Mouse (Mus musculus) CH12.LX (cell line): Measurements from ENCODE around the gene Fmc1. TPM values are rescaled to one million over a fixed set of nuclear protein-coding genes. Genes with fewer than 3 reads are reported as not detected.

Source experiments
- DNase-seq: peaks from one replicate; pipeline ENCODE4 v3.0.0-alpha.2; 2013; ENCODE audit errors: extremely low read depth
- H3K27ac ChIP-seq: 2 replicates; pipeline ENCODE4 v1.5.1; 2012; ENCODE audit warnings: low read depth, mild to moderate bottlenecking, control low read depth, moderate library complexity; ENCODE audit not compliant: insufficient read depth
- H3K27me3 ChIP-seq: replicated peaks from 2 replicates; pipeline ENCODE3; 2012; ENCODE audit warnings: inconsistent platforms
- H3K36me3 ChIP-seq, 2 experiments: replicated peaks in 1 of 2; 2 replicates each; pipeline versions ENCODE3 to v1.6.1; 2012; ENCODE audit warnings: inconsistent platforms in 1 of 2, low read length in 1 of 2, mild to moderate bottlenecking in 1 of 2, mixed read lengths in 1 of 2, moderate library complexity in 1 of 2; ENCODE audit not compliant: control insufficient read depth in 1 of 2, insufficient read depth in 1 of 2
- H3K4me1 ChIP-seq, 2 experiments: 2 replicates each; pipeline ENCODE4 v1.6.1; 2012; ENCODE audit warnings: inconsistent platforms in 1 of 2, moderate library complexity in 1 of 2; ENCODE audit not compliant: insufficient read depth in 2 of 2, control insufficient read depth in 1 of 2
- H3K4me2 ChIP-seq: 2 replicates; pipeline ENCODE4 v1.6.1; 2012; ENCODE audit warnings: low read depth, mild to moderate bottlenecking, control low read depth; ENCODE audit not compliant: poor library complexity, insufficient read depth, severe bottlenecking
- H3K4me3 ChIP-seq, 3 experiments: fragments of 150-350 bp in 1 of 3; sonication (generic) in 1 of 3; replicated peaks in 1 of 3; 2 replicates each; pipeline versions ENCODE3 to v1.5.1; 2011 to 2012; ENCODE audit warnings: low read depth in 2 of 3, low read length in 2 of 3, mild to moderate bottlenecking in 2 of 3, moderate library complexity in 2 of 3, control low read depth in 1 of 3, improper control_type of control experiment in 1 of 3, inconsistent platforms in 1 of 3, mixed read lengths in 1 of 3; ENCODE audit not compliant: poor library complexity in 1 of 3
- H3K79me2 ChIP-seq: replicated peaks from 2 replicates; pipeline ENCODE4 v1.6.1; 2012; ENCODE audit warnings: mild to moderate bottlenecking, moderate library complexity; ENCODE audit not compliant: control insufficient read depth, poor library complexity, insufficient read depth, severe bottlenecking; ENCODE audit errors: extremely low read depth
- H3K9ac ChIP-seq: 2 replicates; pipeline ENCODE4 v1.6.1; 2012; ENCODE audit warnings: low read depth, mild to moderate bottlenecking, control low read depth, moderate library complexity; ENCODE audit not compliant: insufficient read depth
- H3K9me3 ChIP-seq: replicated peaks from 2 replicates; pipeline ENCODE3; 2012; ENCODE audit warnings: low read length, inconsistent platforms, mixed read lengths
- CHD1 ChIP-seq: IDR thresholded peaks from 2 replicates; pipeline ENCODE4 v1.6.1; 2012; ENCODE audit warnings: low read depth, low read length, improper control_type of control experiment, inconsistent platforms
- CHD2 ChIP-seq: IDR thresholded peaks from 2 replicates; pipeline ENCODE4 v1.6.1; 2011; ENCODE audit warnings: low read length, improper control_type of control experiment
- CTCF ChIP-seq, 2 experiments: IDR thresholded peaks in 1 of 2; conservative IDR thresholded peaks in 1 of 2; 2 replicates each; pipeline ENCODE4 v1.5.1; 2011 to 2012; ENCODE audit warnings: low read depth in 2 of 2, low read length in 2 of 2, improper control_type of control experiment in 1 of 2, inconsistent platforms in 1 of 2, mild to moderate bottlenecking in 1 of 2, moderate library complexity in 1 of 2
- ELF1 ChIP-seq: IDR thresholded peaks from 2 replicates; pipeline ENCODE4 v1.6.1; 2014; ENCODE audit warnings: low read depth, mild to moderate bottlenecking, inconsistent platforms, low read length, improper control_type of control experiment
- EP300 ChIP-seq: IDR thresholded peaks from 2 replicates; pipeline ENCODE4 v1.6.1; 2011; ENCODE audit warnings: low read length, improper control_type of control experiment
- GABPA ChIP-seq: IDR thresholded peaks from 2 replicates; pipeline ENCODE4 v1.6.1; 2012; ENCODE audit warnings: low read depth, low read length, improper control_type of control experiment, inconsistent platforms; ENCODE audit not compliant: insufficient replicate concordance
- HCFC1 ChIP-seq: IDR thresholded peaks from 2 replicates; pipeline ENCODE4 v1.6.1; 2012; ENCODE audit warnings: low read depth, mild to moderate bottlenecking, inconsistent platforms, low read length, improper control_type of control experiment
- JUN ChIP-seq: IDR thresholded peaks from 2 replicates; pipeline ENCODE4 v1.6.1; 2011; ENCODE audit warnings: low read depth, mild to moderate bottlenecking, low read length, improper control_type of control experiment, moderate library complexity; ENCODE audit not compliant: insufficient read depth
- KAT2A ChIP-seq: IDR thresholded peaks from 2 replicates; pipeline ENCODE4 v1.6.1; 2012; ENCODE audit warnings: low read length, improper control_type of control experiment, inconsistent platforms; ENCODE audit not compliant: insufficient replicate concordance
- MAX ChIP-seq: IDR thresholded peaks from 2 replicates; pipeline ENCODE4 v1.6.1; 2011; ENCODE audit warnings: low read length, improper control_type of control experiment
- MEF2A ChIP-seq: IDR thresholded peaks from 2 replicates; pipeline ENCODE4 v1.6.1; 2014; ENCODE audit warnings: low read depth, mild to moderate bottlenecking, inconsistent platforms, low read length, improper control_type of control experiment, borderline replicate concordance
- MXI1 ChIP-seq: IDR thresholded peaks from 2 replicates; pipeline ENCODE4 v1.6.1; 2011; ENCODE audit warnings: mild to moderate bottlenecking, low read depth, low read length, improper control_type of control experiment
- NELFE ChIP-seq: IDR thresholded peaks from 2 replicates; pipeline ENCODE4 v1.6.1; 2011; ENCODE audit warnings: low read depth, low read length, improper control_type of control experiment
- POLR2A ChIP-seq: IDR thresholded peaks from 2 replicates; pipeline ENCODE4 v1.6.1; 2011; ENCODE audit warnings: low read depth, mild to moderate bottlenecking, improper control_type of control experiment, low read length
- POLR2AphosphoS2 ChIP-seq: IDR thresholded peaks from 2 replicates; pipeline ENCODE4 v1.6.1; 2011; ENCODE audit warnings: low read depth, low read length, improper control_type of control experiment
- RAD21 ChIP-seq: IDR thresholded peaks from 2 replicates; pipeline ENCODE4 v1.6.1; 2011; ENCODE audit warnings: low read depth, mild to moderate bottlenecking, low read length, improper control_type of control experiment, moderate library complexity
- RCOR1 ChIP-seq: conservative IDR thresholded peaks from 2 replicates; pipeline ENCODE4 v1.6.1; 2012; ENCODE audit warnings: low read depth, mild to moderate bottlenecking, inconsistent platforms, low read length, improper control_type of control experiment
- SMC3 ChIP-seq: IDR thresholded peaks from 2 replicates; pipeline ENCODE4 v1.6.1; 2011; ENCODE audit warnings: low read depth, low read length, improper control_type of control experiment
- TBP ChIP-seq: conservative IDR thresholded peaks from 2 replicates; pipeline ENCODE4 v1.6.1; 2011; ENCODE audit warnings: low read depth, low read length, improper control_type of control experiment
- UBTF ChIP-seq: IDR thresholded peaks from 2 replicates; pipeline ENCODE4 v1.6.1; 2012; ENCODE audit warnings: low read depth, mild to moderate bottlenecking, inconsistent platforms, low read length, improper control_type of control experiment, moderate library complexity
- USF1 ChIP-seq: IDR thresholded peaks from 2 replicates; pipeline ENCODE4 v1.6.1; 2014; ENCODE audit warnings: low read depth, mild to moderate bottlenecking, inconsistent platforms, low read length, improper control_type of control experiment
- USF2 ChIP-seq: conservative IDR thresholded peaks from 2 replicates; pipeline ENCODE4 v1.6.1; 2011; ENCODE audit warnings: low read depth, low read length, improper control_type of control experiment
- dilution Hi-C: fragments of 300-500 bp; cut with MboI; formaldehyde crosslinking; loops from 2 replicates; pipeline ENCODE4 v1.14.3; 2020; ENCODE audit warnings: low sequenced_read_pairs; ENCODE audit not compliant: extremely low pct_unique_long_range_greater_than_20kb, extremely low pct_ligation_motif_present
- in situ Hi-C: fragments of 300-500 bp; cut with MboI; formaldehyde crosslinking; loops from 3 replicates; pipeline ENCODE4 v1.14.3; 2019; ENCODE audit warnings: low sequenced_read_pairs, low pct_ligation_motif_present, low pct_unique_long_range_greater_than_20kb, mixed read lengths
- polyA plus RNA-seq: library from polyadenylated mRNA; unstranded; fragments of >175 nt; gene quantifications from 2 replicates; pipeline ENCODE4 v1.2.1, GENCODE M21; 2012; ENCODE audit warnings: low read depth; ENCODE audit not compliant: insufficient read length
- total RNA-seq, 2 experiments: library from RNA; depleted of rRNA; stranded (reverse); fragments of 300-350 nt in 1 of 2; fragments of >200 nt in 1 of 2; gene quantifications; 2 replicates each; pipeline ENCODE4 v1.2.3; 2012 to 2014

Gene Fmc1
- total and polyA plus RNA-seq, 3 experiments, result 30.4 to 78.2 (median 47.3) TPM

- DNase-seq, result no peak
- H3K4me1 ChIP-seq, result peaks cover 0 to 4% of the 10 kb centered on the region in 2 experiments; a peak in 1 of 4 replicates
- H3K4me3 ChIP-seq, result no peak overlapping the region
- TF ChIP-seq MEF2A (no peak), GABPA (no peak), CTCF (conservative IDR thresholded peaks at IDR 0.05 in 1 of 2, IDR thresholded peaks at IDR 0.05 in 1 of 2; ENCODE audit: low read depth in 2 of 2, low read length in 2 of 2) (no peak; a peak in 1 of 4 replicates), NELFE (no peak)
- TF ChIP-seq, all 38 proteins: peak for 0
- peaks cover 0 to 10% of the 10 kb centered on the region in 2 experiments for H3K36me3 ChIP-seq
- no peak overlapping the region for H3K27ac ChIP-seq
- dilution Hi-C loops (no loop called here), in situ Hi-C loops (no loop called here)
- no peak overlapping the region for H3K4me2 ChIP-seq
- no peaks in the 10 kb centered on the region for H3K79me2 ChIP-seq
- H3K9ac ChIP-seq, result no peak overlapping the region
- no peaks in the 10 kb centered on the region for H3K9me3 ChIP-seq
- H3K27me3 ChIP-seq, result no peaks in the 10 kb centered on the region
These were observed 21.2 kb upstream of the Fmc1 start for GRCm38 (mm10) chr6:38512096-38512495.

DNA sequence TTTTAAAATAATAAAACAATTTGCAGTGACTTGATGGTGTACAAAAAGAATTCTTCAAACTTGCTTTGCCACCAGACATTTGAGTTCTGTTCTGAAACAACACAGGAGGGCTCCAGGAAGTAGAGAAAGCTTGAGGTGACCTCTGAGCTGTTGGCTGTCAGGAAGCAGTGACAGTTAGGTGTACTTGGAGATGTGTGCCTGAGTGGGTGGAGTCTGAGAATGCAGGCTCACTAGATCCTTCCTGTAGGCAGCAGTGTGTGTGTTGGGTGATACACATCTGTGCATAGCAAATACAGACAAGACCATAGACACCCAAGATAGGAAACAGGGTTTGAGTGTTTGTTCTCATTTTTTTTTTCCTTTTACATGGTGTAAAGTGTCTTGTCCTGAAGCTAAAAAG is 20.5 kb upstream of the Fmc1 start:
- Histone ChIP-seq H3K4me1 (peaks cover 0 to 4% of the 10 kb centered on the region in 2 experiments; a peak in 1 of 4 replicates), H3K4me3 (no peak overlapping the region), H3K27me3 (no peaks in the 10 kb centered on the region), H3K9me3 (no peaks in the 10 kb centered on the region), H3K36me3 (peaks cover 0 to 11% of the 10 kb centered on the region in 2 experiments), H3K9ac (no peak overlapping the region), H3K4me2 (no peak overlapping the region), H3K27ac (no peak overlapping the region), H3K79me2 (no peaks in the 10 kb centered on the region)
- in situ Hi-C loops (no loop called here), dilution Hi-C loops (no loop called here)
- TF ChIP-seq ELF1 (no peak), CHD1 (no peak), CHD2 (no peak), TBP (no peak), KAT2A (no peak), MXI1 (no peak), POLR2A (no peak)
- DNase-seq, result peak; percentile 6

GRCm38 (mm10) chr6:38515201-38515600 is 18.1 kb upstream of the Fmc1 start:
- no peaks in the 10 kb centered on the region for H3K79me2 ChIP-seq
- no peak overlapping the region for H3K27ac ChIP-seq
- H3K4me2 ChIP-seq, result no peak overlapping the region
- no peaks in the 10 kb centered on the region for H3K27me3 ChIP-seq
- H3K9me3 ChIP-seq, result no peaks in the 10 kb centered on the region
- TF ChIP-seq GABPA, result no peak
- no peak for TF ChIP-seq POLR2AphosphoS2
- TF ChIP-seq RAD21, result no peak
- TF ChIP-seq TBP, result no peak
- TF ChIP-seq UBTF, result no peak
- TF ChIP-seq USF2, result no peak
- TF ChIP-seq RCOR1, result no peak
- no peak for TF ChIP-seq JUN
- no peak for TF ChIP-seq POLR2A
- TF ChIP-seq ELF1, result no peak
- TF ChIP-seq HCFC1, result no peak
- no peak for TF ChIP-seq MAX
- no peak for TF ChIP-seq MXI1
- TF ChIP-seq USF1, result no peak
- TF ChIP-seq EP300, result no peak
- TF ChIP-seq SMC3, result no peak
- peaks cover 0 to 4% of the 10 kb centered on the region in 2 experiments; a peak in 1 of 4 replicates for H3K4me1 ChIP-seq
- H3K9ac ChIP-seq, result no peak overlapping the region
- in situ Hi-C loops, result no loop called here
- peaks cover 0 to 5% of the 10 kb centered on the region in 2 experiments for H3K36me3 ChIP-seq
- dilution Hi-C loops, result no loop called here
- no peak for DNase-seq
- no peak overlapping the region for H3K4me3 ChIP-seq
